Mouse (Mus musculus) hindbrain, embryonic 16.5 days (tissue): ENCODE measurements around the gene Lamc1. TPM values are rescaled to one million over a fixed set of nuclear protein-coding genes. Genes with fewer than 3 reads are reported as not detected.

Experiments used
- ATAC-seq: fragments of 200-750 bp; cut with Nextera tagmentation; 2 replicates; pipeline ENCODE4 v1.8.0; 2017; ENCODE audit warnings: moderate TSS enrichment, moderate library complexity
- H3K27ac ChIP-seq: fragments of 300-500 bp; sonication (generic); 2 replicates; pipeline ENCODE4 v1.5.1; 2014; ENCODE audit warnings: low read depth, mild to moderate bottlenecking, control low read depth, low read length, moderate library complexity
- H3K27me3 ChIP-seq: fragments of 300-500 bp; sonication (generic); replicated peaks from 2 replicates; pipeline ENCODE4 v1.6.1; 2014; ENCODE audit warnings: low read length; ENCODE audit not compliant: control insufficient read depth, insufficient read depth
- H3K36me3 ChIP-seq: fragments of 300-500 bp; sonication (generic); 2 replicates; pipeline ENCODE4 v1.6.1; 2014; ENCODE audit warnings: mild to moderate bottlenecking, low read length, moderate library complexity, mixed read lengths; ENCODE audit not compliant: control insufficient read depth, insufficient read depth
- H3K4me1 ChIP-seq: fragments of 300-500 bp; sonication (generic); 2 replicates; pipeline ENCODE4 v1.6.1; 2014; ENCODE audit warnings: low read depth, low read length; ENCODE audit not compliant: control insufficient read depth, insufficient read depth
- H3K4me2 ChIP-seq: fragments of 300-500 bp; sonication (generic); 2 replicates; pipeline ENCODE4 v1.6.1; 2014; ENCODE audit warnings: mild to moderate bottlenecking, low read length, control low read depth, moderate library complexity
- H3K4me3 ChIP-seq: fragments of 300-500 bp; sonication (generic); 2 replicates; pipeline ENCODE4 v1.5.1; 2014; ENCODE audit warnings: mild to moderate bottlenecking, low read length, control low read depth, moderate library complexity
- H3K9ac ChIP-seq: fragments of 300-500 bp; sonication (generic); 2 replicates; pipeline ENCODE4 v1.6.1; 2014; ENCODE audit warnings: low read depth, mild to moderate bottlenecking, control low read depth, low read length, moderate library complexity
- H3K9me3 ChIP-seq: fragments of 300-500 bp; sonication (generic); 2 replicates; pipeline ENCODE4 v1.6.1; 2014; ENCODE audit warnings: mild to moderate bottlenecking, low read length, moderate library complexity; ENCODE audit not compliant: control insufficient read depth
- whole genome bisulfite sequencing: fragments of 180-500 bp; shearing (Covaris S2); extraction: QIAGEN DNeasy Blood & Tissue Kit; methylation state at CpG from one replicate; pipeline ENCODE4 v1.1.7; 2014; 5-methylcytosine and 5-hydroxymethylcytosine counted together
- polyA plus RNA-seq: library from polyadenylated mRNA; unstranded; fragments of >200 nt; fragmentation: Nextera tagmentation; extraction: Ambion mirVana; gene quantifications from 2 replicates; pipeline ENCODE4 v1.2.1, GENCODE M21; 2015

The Lamc1 gene
- polyA plus RNA-seq, 1 experiment from 2014 or later, result 15.4 TPM

DNA sequence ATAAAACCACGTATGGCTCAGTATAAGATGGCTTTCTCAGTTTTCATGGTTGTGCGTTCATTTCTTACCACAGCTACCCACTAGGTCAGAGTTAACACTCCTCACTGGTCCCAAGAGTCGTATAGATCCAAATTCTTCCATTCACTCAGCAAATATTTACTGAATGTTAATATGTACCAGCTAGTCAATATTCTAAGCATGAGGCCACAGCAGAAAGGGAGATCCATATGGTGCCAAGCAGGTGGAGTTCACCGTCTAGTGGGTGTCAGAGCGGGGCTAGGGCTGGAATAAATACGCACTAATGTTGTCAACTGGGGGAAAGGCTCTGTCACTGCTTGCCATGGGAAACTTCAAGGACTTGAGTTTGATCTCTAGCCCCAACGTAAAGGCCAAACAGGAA, 64.9 kb downstream of the Lamc1 start:
- Histone ChIP-seq H3K4me1 (peaks cover 24% of the 10 kb centered on the region), H3K4me2 (no peak overlapping the region), H3K9me3 (no peaks in the 10 kb centered on the region), H3K27ac (no peak overlapping the region), H3K4me3 (no peak overlapping the region), H3K36me3 (no peaks in the 10 kb centered on the region), H3K9ac (no peak overlapping the region), H3K27me3 (no peaks in the 10 kb centered on the region)
- 86% methylated on average over 7 of the region's 7 CpGs for WGBS
- no peak for ATAC-seq

DNA sequence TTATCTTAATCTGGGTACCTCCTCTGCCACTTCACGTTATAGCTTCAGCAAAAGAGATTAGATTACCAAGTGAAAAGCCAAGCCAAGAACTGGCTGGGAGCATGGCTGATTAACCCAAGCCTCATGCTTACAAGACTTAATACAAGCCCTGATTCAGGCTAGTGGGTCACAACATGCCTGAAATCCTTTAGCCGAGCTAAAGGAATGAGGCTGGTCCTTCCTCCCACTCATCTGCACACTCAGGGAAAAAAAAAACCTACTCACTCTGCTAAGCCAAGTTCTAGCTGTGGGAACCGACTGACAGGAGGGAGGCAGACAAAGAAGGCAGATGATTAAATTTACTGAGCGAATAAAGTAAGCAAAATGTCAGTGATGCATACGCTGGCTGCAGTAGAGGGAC, 65.7 kb downstream of the Lamc1 start:
- Histone ChIP-seq H3K27me3 (no peaks in the 10 kb centered on the region), H3K4me2 (no peak overlapping the region), H3K27ac (no peak overlapping the region), H3K9me3 (no peaks in the 10 kb centered on the region), H3K36me3 (no peaks in the 10 kb centered on the region), H3K4me1 (peaks cover 24% of the 10 kb centered on the region), H3K9ac (no peak overlapping the region), H3K4me3 (no peak overlapping the region)
- WGBS, result 26% methylated on average over 5 of the region's 5 CpGs
- no peak for ATAC-seq

DNA sequence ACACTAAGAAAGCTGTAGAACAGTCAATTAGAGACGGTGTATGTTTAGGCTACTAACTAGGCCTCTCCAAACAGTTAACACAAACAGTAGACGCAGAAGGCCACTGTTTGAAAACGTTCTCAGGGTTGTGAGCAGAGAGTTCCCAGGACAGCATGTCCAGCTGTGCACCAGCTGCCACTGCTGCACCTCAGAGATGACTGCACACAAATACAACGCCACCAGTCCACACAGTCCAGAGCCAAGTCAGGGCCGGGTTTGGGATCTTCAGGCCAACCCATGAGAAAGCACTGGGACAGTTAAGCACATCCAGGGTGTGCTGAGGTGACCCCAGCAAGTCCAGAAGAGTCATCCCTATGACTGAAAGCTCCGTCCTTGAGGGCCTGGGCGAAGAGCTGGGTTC, 67.0 kb downstream of the Lamc1 start:
- Histone ChIP-seq H3K27ac (peak overlapping the region; percentile 29; the same call in 1 of the 2 replicates), H3K36me3 (no peaks in the 10 kb centered on the region), H3K4me1 (peaks cover 24% of the 10 kb centered on the region), H3K9me3 (no peaks in the 10 kb centered on the region), H3K4me2 (no peak overlapping the region), H3K27me3 (no peaks in the 10 kb centered on the region), H3K9ac (no peak overlapping the region), H3K4me3 (no peak overlapping the region)
- 63% methylated on average over 7 of the region's 7 CpGs for WGBS
- peak; percentile 40; the same call in 1 of the 2 replicates for ATAC-seq

DNA sequence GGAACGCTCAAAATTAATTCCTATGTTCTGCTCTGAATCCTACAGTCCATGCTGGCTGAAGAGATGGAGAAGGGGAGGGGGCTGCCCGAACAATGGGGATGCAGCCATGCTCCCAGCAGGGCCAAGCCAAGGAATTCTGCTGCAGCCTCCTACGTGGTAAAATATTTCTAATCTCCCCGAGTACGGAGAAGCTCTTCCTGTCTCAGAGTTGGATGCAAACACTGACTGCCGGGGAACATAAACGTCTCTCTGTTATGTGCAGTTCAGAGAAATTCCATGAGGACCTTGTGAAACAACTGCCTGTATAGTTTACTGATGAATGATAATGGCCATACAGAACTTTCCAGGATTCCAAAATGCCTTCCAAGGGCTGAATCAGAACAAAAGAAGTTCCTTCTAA, 67.5 kb downstream of the Lamc1 start:
- Histone ChIP-seq H3K27me3 (no peaks in the 10 kb centered on the region), H3K9ac (no peak overlapping the region), H3K4me3 (no peak overlapping the region), H3K9me3 (no peaks in the 10 kb centered on the region), H3K27ac (no peak overlapping the region; the same call in 1 of the 2 replicates), H3K4me1 (peaks cover 24% of the 10 kb centered on the region), H3K36me3 (no peaks in the 10 kb centered on the region), H3K4me2 (no peak overlapping the region)
- WGBS, result 9% methylated on average over 7 of the region's 7 CpGs
- ATAC-seq, result peak; percentile 32; the same call in 1 of the 2 replicates

DNA sequence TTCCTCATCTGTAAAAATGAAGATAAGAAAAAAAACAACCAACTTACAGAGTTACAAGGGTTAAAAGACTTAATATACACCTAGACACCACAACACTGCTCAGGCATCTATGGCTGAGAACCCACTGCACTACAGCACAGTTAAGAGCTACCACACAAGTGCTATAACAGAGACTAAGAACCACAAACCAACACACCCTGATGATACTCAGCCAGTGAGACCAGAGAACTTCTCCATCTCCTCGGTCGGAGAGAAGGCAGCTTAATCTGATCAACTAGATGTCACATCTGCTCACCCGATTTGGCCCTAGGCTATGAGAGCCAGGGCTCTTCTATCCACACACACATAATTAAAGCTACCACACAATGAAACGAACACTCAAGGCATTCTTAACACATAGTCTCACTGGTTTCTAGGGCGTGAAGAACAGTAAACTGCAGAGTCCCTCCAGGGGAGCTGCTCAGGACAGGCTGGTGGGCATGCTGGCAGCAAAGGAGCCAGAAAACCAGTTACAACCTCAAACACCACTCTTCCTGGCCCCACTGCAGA, 72.8 kb downstream of the Lamc1 start:
- Histone ChIP-seq H3K27ac (no peak overlapping the region), H3K4me2 (no peak overlapping the region), H3K27me3 (no peaks in the 10 kb centered on the region), H3K4me3 (no peak overlapping the region), H3K36me3 (no peaks in the 10 kb centered on the region), H3K4me1 (peaks cover 7% of the 10 kb centered on the region), H3K9me3 (no peaks in the 10 kb centered on the region), H3K9ac (no peak overlapping the region)
- no peak for ATAC-seq
- 55% methylated on average over 5 of the region's 5 CpGs for WGBS

DNA sequence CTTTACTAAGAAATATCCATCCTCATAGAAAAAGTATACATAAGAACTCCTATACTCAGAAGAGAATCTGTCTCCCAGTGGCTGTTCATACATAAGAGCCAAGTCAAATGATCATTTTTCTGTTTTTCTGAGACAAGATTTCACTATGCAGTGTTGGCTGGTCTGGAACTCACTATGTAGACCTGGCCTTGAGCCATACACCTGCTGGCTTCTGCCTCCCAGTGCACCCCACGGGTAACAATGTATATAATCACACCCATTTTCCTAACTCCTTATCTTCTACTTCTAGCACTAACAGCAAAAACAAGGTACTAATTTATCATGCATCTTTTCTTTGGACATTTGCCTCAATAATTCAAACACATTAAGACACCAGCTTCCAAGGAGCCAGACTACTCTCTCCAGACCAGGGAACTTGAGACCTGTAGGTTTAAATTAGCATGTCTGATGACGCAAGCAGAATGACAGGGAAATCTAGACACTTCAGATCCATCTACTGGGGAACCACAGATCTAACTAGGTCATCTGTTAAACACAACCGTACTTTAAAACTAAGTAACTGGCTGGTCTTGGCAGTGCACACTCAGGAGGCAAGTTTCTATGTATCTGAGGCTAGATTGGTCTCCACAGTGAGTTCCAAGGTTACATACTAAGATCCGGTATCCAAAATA, 79.9 kb downstream of the Lamc1 start:
- no peak overlapping the region for H3K4me2 ChIP-seq
- H3K27me3 ChIP-seq, result no peaks in the 10 kb centered on the region
- H3K4me3 ChIP-seq, result no peak overlapping the region
- no peak overlapping the region for H3K27ac ChIP-seq
- ATAC-seq, result no peak
- no peak overlapping the region for H3K9ac ChIP-seq
- H3K4me1 ChIP-seq, result no peaks in the 10 kb centered on the region
- H3K36me3 ChIP-seq, result peaks cover 17% of the 10 kb centered on the region
- 83% methylated on average over 4 of the region's 4 CpGs for WGBS
- H3K9me3 ChIP-seq, result peaks cover 2% of the 10 kb centered on the region; the same call in 1 of the 2 replicates

DNA sequence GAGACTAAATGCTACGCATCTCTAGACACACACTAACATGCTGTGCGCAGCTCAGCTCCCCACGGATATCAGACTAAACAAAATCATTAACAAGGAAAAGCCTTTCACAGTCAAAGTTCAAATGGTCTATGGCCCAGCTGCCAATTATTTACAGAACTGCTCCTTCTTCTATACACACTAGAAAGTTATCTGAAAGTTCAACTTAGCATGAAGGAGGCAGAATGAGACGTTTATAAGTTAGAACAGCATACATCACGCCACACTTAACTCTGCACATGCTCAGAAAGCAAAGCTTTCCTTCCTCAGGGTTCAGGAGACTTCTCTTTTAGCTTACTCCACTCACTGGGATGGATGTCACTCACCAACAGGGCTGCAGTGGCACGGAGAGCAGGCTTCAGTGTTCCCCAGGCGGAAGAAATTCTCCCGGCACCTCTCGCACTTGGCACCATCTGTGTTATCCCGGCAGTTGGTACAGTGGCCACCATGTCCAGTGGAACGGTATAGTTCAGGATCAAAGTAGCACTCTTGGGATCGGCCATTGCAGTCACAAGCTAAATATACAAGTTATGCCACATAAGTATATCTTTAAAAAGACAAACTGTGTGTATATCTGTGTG, 80.9 kb downstream of the Lamc1 start:
- Histone ChIP-seq H3K27ac (no peak overlapping the region), H3K4me1 (no peaks in the 10 kb centered on the region), H3K27me3 (no peaks in the 10 kb centered on the region), H3K9ac (no peak overlapping the region), H3K9me3 (peaks cover 2% of the 10 kb centered on the region; the same call in 1 of the 2 replicates), H3K4me3 (no peak overlapping the region), H3K4me2 (no peak overlapping the region), H3K36me3 (peaks cover 25% of the 10 kb centered on the region)
- 84% methylated on average over 12 of the region's 12 CpGs for WGBS
- ATAC-seq, result no peak

DNA sequence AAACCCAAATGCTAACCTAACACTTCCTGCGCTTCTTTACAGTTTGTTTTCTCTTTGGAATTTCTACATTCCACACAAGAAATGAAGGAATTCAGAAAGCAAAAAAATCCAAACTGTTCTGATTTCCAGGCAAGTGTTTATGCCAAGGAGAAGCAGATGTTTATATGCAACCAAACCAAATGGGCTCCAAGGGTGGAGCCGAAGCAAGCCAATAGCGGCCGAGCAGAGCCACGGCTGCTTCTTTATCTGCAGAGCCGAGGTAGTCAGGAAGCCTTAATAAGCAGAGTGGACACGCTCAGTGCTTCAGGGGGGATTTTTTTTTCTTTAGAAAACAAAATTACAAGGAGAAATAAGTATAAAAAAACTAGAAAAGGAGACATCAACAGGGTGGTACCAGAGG, 91.2 kb downstream of the Lamc1 start:
- ATAC-seq, result no peak
- H3K4me3 ChIP-seq, result no peak overlapping the region
- H3K27me3 ChIP-seq, result no peaks in the 10 kb centered on the region
- peaks cover 28% of the 10 kb centered on the region for H3K36me3 ChIP-seq
- H3K27ac ChIP-seq, result no peak overlapping the region
- no peak overlapping the region for H3K4me2 ChIP-seq
- 82% methylated on average over 7 of the region's 7 CpGs for WGBS
- H3K4me1 ChIP-seq, result no peaks in the 10 kb centered on the region
- no peaks in the 10 kb centered on the region for H3K9me3 ChIP-seq
- no peak overlapping the region for H3K9ac ChIP-seq

DNA sequence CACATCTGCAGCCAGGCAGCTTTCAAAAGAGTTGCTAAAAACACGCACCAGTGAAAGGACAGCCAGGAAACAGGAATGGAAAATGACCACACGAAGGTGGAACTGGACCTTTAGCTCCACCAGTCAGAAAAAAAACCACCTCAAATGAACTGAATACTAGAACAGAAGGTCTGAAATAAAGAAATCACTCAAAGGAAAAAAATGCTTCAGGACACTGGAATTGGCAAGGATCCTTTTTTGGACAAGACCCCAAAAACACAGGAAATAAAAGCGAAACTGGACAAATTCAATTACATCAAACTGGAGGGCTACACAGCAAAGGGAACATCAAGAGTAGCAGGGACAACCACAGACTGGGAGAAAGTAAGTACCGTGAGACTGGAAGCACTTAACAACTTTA, 97.0 kb downstream of the Lamc1 start:
- peaks cover 17% of the 10 kb centered on the region for H3K36me3 ChIP-seq

More for the DNA sequence above, 97.0 kb downstream of the Lamc1 start:
- WGBS, result 71% methylated on average over 4 of the region's 4 CpGs
- Histone ChIP-seq H3K27ac (no peak overlapping the region), H3K9me3 (no peaks in the 10 kb centered on the region), H3K4me3 (no peak overlapping the region), H3K27me3 (no peaks in the 10 kb centered on the region), H3K4me2 (no peak overlapping the region), H3K4me1 (no peaks in the 10 kb centered on the region; the same call in 1 of the 2 replicates), H3K9ac (no peak overlapping the region)
- ATAC-seq, result no peak
